In the genomic region with DNA sequence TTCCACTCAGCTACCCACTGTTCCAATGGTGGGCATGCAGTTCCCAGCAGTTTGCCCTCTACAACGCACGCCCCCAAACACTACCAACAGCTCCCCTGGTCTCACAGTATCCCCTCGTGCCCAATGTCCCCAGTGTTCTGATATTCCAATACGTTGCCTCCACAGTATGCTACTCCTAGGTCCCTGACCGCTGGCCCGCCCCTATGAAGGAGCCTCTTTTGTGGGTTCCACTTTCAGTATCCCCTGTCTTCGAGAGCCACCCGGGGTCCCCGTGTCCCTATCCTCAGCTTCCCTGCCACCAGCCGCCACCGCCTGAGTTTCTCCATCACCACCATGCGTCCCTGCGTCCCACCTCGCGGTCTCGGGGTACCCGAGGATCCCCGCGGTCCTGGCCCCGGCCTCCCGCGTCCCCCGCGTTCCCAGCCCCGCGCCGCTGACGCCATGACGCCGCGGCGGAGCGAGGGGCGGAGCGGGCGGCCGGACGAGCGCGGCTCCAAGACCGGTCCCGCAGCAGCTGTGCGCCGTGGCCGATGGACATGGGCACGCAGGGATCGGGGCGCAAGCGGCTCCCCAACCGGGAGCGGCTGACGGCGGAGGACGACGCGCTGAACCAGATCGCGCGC, we compare ENCODE assay signal across 8 mouse cellular contexts. TPM values are rescaled to one million over a fixed set of nuclear protein-coding genes. Genes with fewer than 3 reads are reported as not detected.
A peak's percentile ranks its signal among the peaks of the same experiment; 100 is the strongest.
DNase-seq lines count a peak whose midpoint lies in the region; ATAC-seq and TF ChIP-seq lines count a peak whose summit lies in the region.

A gene (plus strand): TSS at position 470 of the 623 bp plus-strand sequence.

- 2% methylated on average over 58 of the region's 59 CpGs for WGBS in intestine, embryonic 14.5 days
- 2% methylated on average over 59 of the region's 59 CpGs for WGBS in midbrain, postnatal 0 days

- H3K9ac ChIP-seq in intestine, embryonic 14.5 days (ENCODE audit: low read length), result peak within 1 kb of the TSS; percentile 71
- H3K9ac ChIP-seq in midbrain, postnatal 0 days (replicated peaks; ENCODE audit: low read length, poor library complexity, severe bottlenecking), result peak within 1 kb of the TSS; percentile 87

- peak within 1 kb of the TSS; percentile 98 for H3K4me2 ChIP-seq in intestine, embryonic 14.5 days (ENCODE audit: low read length)
- H3K4me2 ChIP-seq in midbrain, postnatal 0 days (ENCODE audit: low read depth, low read length, poor library complexity, severe bottlenecking), result peak within 1 kb of the TSS; percentile 86

- peak; percentile 85 for ATAC-seq in intestine, embryonic 14.5 days (replicated peaks; ENCODE audit: low FRiP score, low TSS enrichment, low read depth)
- peak; percentile 87 for ATAC-seq in midbrain, postnatal 0 days (ENCODE audit: low FRiP score)

- H3K4me3 ChIP-seq in intestine, embryonic 14.5 days (ENCODE audit: low read depth, low read length), result peak within 1 kb of the TSS; percentile 60
- H3K4me3 ChIP-seq in midbrain, postnatal 0 days (ENCODE audit: low read depth, low read length), result peak within 1 kb of the TSS; percentile 87

- peaks cover 4% of the 10 kb centered on the region; the same call in 1 of the 2 replicates for H3K9me3 ChIP-seq in intestine, embryonic 14.5 days (ENCODE audit: control insufficient read depth, low read length)
- no peaks in the 10 kb centered on the region for H3K9me3 ChIP-seq in midbrain, postnatal 0 days (ENCODE audit: low read length)

- H3K27me3 ChIP-seq in intestine, embryonic 14.5 days (replicated peaks; ENCODE audit: control insufficient read depth, insufficient read depth, low read length), result no peaks in the 10 kb centered on the region
- H3K27me3 ChIP-seq in midbrain, postnatal 0 days (ENCODE audit: insufficient read depth, low read length), result no peaks in the 10 kb centered on the region

- DNase-seq in B cell, adult 2 months, result peak; percentile 11 to 20
- DNase-seq in adipocyte (ENCODE audit: low spot score) (peak; percentile 33), liver (peak; percentile 26)
- peak; percentile 65 for DNase-seq in embryo, embryonic 9.5 days (ENCODE audit: extremely low spot score)
- peak; percentile 45 to 70 for DNase-seq in gastrocnemius, postnatal 36 days
- peak; percentile 79 for DNase-seq in intestine, embryonic 14.5 days (ENCODE audit: low spot score)
- DNase-seq in midbrain, postnatal 0 days (ENCODE audit: low spot score), result peak; percentile 63
- peak; percentile 31 to 46 for DNase-seq in urinary bladder, postnatal 36 days (ENCODE audit: low spot score in 2 of 2)

- no peak within 1 kb of the TSS for H3K27ac ChIP-seq in intestine, embryonic 14.5 days (ENCODE audit: low read depth)
- H3K27ac ChIP-seq in midbrain, postnatal 0 days (ENCODE audit: low read depth, low read length), result peak within 1 kb of the TSS; percentile 69

- peaks cover 9% of the 10 kb centered on the region; the same call in 1 of the 2 replicates for H3K4me1 ChIP-seq in intestine, embryonic 14.5 days (replicated peaks; ENCODE audit: control insufficient read depth, insufficient read depth, low read length)
- peaks cover 12% of the 10 kb centered on the region; the same call in 1 of the 2 replicates for H3K4me1 ChIP-seq in midbrain, postnatal 0 days (ENCODE audit: insufficient read depth, low read length)

- TF ChIP-seq CTCF in midbrain, postnatal 0 days (IDR thresholded peaks at IDR 0.05), result no peak

- intact Hi-C loops in gastrocnemius, postnatal 36 days (cut with DNase I), result no loop called here

- H3K36me3 ChIP-seq in intestine, embryonic 14.5 days (ENCODE audit: control insufficient read depth, insufficient read depth, low read length), result no peaks in the 10 kb centered on the region
- H3K36me3 ChIP-seq in midbrain, postnatal 0 days (ENCODE audit: insufficient read depth, low read length), result no peaks in the 10 kb centered on the region

RNA-seq across cellular contexts. Expression of the gene that starts here (rescaled TPM):
- 100 to 1,000 TPM; 159 to 165 TPM for total RNA-seq in gastrocnemius, postnatal 36 days (2021)
- polyA plus RNA-seq in intestine, embryonic 14.5 days (2014; fragmentation: Nextera tagmentation; extraction: Ambion mirVana), result 60.4 and 65.3 TPM in 2 replicates
- total RNA-seq in midbrain, postnatal 0 days (2014; rRNA removed), result 26.7 and 34.2 TPM in 2 replicates
- polyA plus RNA-seq in midbrain, postnatal 0 days (2015; fragmentation: Nextera tagmentation; extraction: Ambion mirVana), result 41.4 and 48.9 TPM in 2 replicates

Comparison
In these comparisons a context has a peak if more than half of its experiments do, and no peak if none do; other contexts are left out.
1. DNase-seq: peak in every context shown above with its lines; median percentile 79 in intestine, embryonic 14.5 days; 65 in embryo, embryonic 9.5 days; 63 in midbrain, postnatal 0 days; 58 in gastrocnemius, postnatal 36 days; 38 in urinary bladder, postnatal 36 days; 33 in adipocyte; 26 in liver; 16 in B cell, adult 2 months.